Mouse (Mus musculus): ENCODE measurements at regions not wholly inside any gene's neighbourhood (a gene's known extent, or its start where the extent isn't known, plus 50 kb on each side); places are given as distances from the start of the nearest gene placed in this dataset.

- WGBS = 84% methylated on average over 3 of the region's 3 CpGs
- DNase-seq (ENCODE audit: low spot score) (no peak), ATAC-seq (ENCODE audit: low FRiP score) (no peak)
- Histone ChIP-seq H3K9me3 (ENCODE audit: control insufficient read depth, low read length) (no peaks in the 10 kb centered on the region), H3K4me3 (replicated peaks; ENCODE audit: low read length) (no peak overlapping the region), H3K36me3 (replicated peaks; ENCODE audit: control insufficient read depth, insufficient read depth) (no peaks in the 10 kb centered on the region), H3K4me1 (replicated peaks; ENCODE audit: control insufficient read depth, insufficient read depth, low read length) (no peaks in the 10 kb centered on the region), H3K9ac (no peak overlapping the region), H3K27ac (no peak overlapping the region), H3K27me3 (ENCODE audit: control insufficient read depth, insufficient read depth, low read length) (no peaks in the 10 kb centered on the region), H3K4me2 (replicated peaks) (no peak overlapping the region)
Measured at GRCm38 (mm10) chr3:66758141-66758540, 223.0 kb upstream of the Rsrc1 start.

- DNase-seq (ENCODE audit: low spot score) = no peak
- Histone ChIP-seq H3K27me3 (ENCODE audit: control insufficient read depth, insufficient read depth, low read length) (no peaks in the 10 kb centered on the region), H3K27ac (no peak overlapping the region), H3K4me1 (replicated peaks; ENCODE audit: control insufficient read depth, insufficient read depth, low read length) (no peaks in the 10 kb centered on the region), H3K4me2 (replicated peaks) (no peak overlapping the region), H3K4me3 (replicated peaks; ENCODE audit: low read length) (no peak overlapping the region), H3K9ac (no peak overlapping the region), H3K9me3 (ENCODE audit: control insufficient read depth, low read length) (no peaks in the 10 kb centered on the region), H3K36me3 (replicated peaks; ENCODE audit: control insufficient read depth, insufficient read depth) (no peaks in the 10 kb centered on the region)
- 88% methylated on average over 4 of the region's 4 CpGs for WGBS
- no peak for ATAC-seq (ENCODE audit: low FRiP score)
Measured at GRCm38 (mm10) chr3:66759841-66760240, 221.3 kb upstream of the Rsrc1 start.

GRCm38 (mm10) chr3:66762446-66762845, 218.7 kb upstream of the Rsrc1 start:
- no peak overlapping the region for H3K4me2 ChIP-seq (replicated peaks)
- no peaks in the 10 kb centered on the region for H3K9me3 ChIP-seq (ENCODE audit: control insufficient read depth, low read length)
- no peak for DNase-seq (ENCODE audit: low spot score)
- H3K4me1 ChIP-seq (replicated peaks; ENCODE audit: control insufficient read depth, insufficient read depth, low read length) = no peaks in the 10 kb centered on the region
- H3K9ac ChIP-seq = no peak overlapping the region
- no peak overlapping the region for H3K4me3 ChIP-seq (replicated peaks; ENCODE audit: low read length)
- H3K27me3 ChIP-seq (ENCODE audit: control insufficient read depth, insufficient read depth, low read length) = no peaks in the 10 kb centered on the region
- no peak for ATAC-seq (ENCODE audit: low FRiP score)
- H3K27ac ChIP-seq = no peak overlapping the region
- 96% methylated on average over 3 of the region's 3 CpGs for WGBS
- H3K36me3 ChIP-seq (replicated peaks; ENCODE audit: control insufficient read depth, insufficient read depth) = no peaks in the 10 kb centered on the region

GRCm38 (mm10) chr3:66797351-66798010, 183.7 kb upstream of the Rsrc1 start:
- Histone ChIP-seq H3K4me3 (replicated peaks; ENCODE audit: low read length) (no peak overlapping the region), H3K4me2 (replicated peaks) (peak overlapping the region; percentile 17; the same call in 1 of the 2 replicates), H3K9me3 (ENCODE audit: control insufficient read depth, low read length) (no peaks in the 10 kb centered on the region), H3K27me3 (ENCODE audit: control insufficient read depth, insufficient read depth, low read length) (no peaks in the 10 kb centered on the region), H3K36me3 (replicated peaks; ENCODE audit: control insufficient read depth, insufficient read depth) (no peaks in the 10 kb centered on the region), H3K9ac (no peak overlapping the region), H3K27ac (no peak overlapping the region), H3K4me1 (replicated peaks; ENCODE audit: control insufficient read depth, insufficient read depth, low read length) (peaks cover 7% of the 10 kb centered on the region; the same call in 1 of the 2 replicates)
- WGBS = 35% methylated on average over 12 of the region's 12 CpGs
- DNase-seq (ENCODE audit: low spot score) (peak; percentile 37), ATAC-seq (ENCODE audit: low FRiP score) (peak; percentile 68; the same call in 1 of the 2 replicates)

- Histone ChIP-seq H3K9ac (no peak overlapping the region), H3K4me1 (replicated peaks; ENCODE audit: control insufficient read depth, insufficient read depth, low read length) (peaks cover 7% of the 10 kb centered on the region; the same call in 1 of the 2 replicates), H3K27me3 (ENCODE audit: control insufficient read depth, insufficient read depth, low read length) (no peaks in the 10 kb centered on the region), H3K4me2 (replicated peaks) (no peak overlapping the region), H3K4me3 (replicated peaks; ENCODE audit: low read length) (no peak overlapping the region), H3K27ac (no peak overlapping the region), H3K36me3 (replicated peaks; ENCODE audit: control insufficient read depth, insufficient read depth) (no peaks in the 10 kb centered on the region), H3K9me3 (ENCODE audit: control insufficient read depth, low read length) (no peaks in the 10 kb centered on the region)
- WGBS = 81% methylated on average over 5 of the region's 5 CpGs
- no peak for ATAC-seq (ENCODE audit: low FRiP score)
- no peak for DNase-seq (ENCODE audit: low spot score)
Measured at GRCm38 (mm10) chr3:66798292-66798691, 182.9 kb upstream of the Rsrc1 start.

- Histone ChIP-seq H3K27ac (no peak overlapping the region), H3K36me3 (replicated peaks; ENCODE audit: control insufficient read depth, insufficient read depth) (no peaks in the 10 kb centered on the region), H3K27me3 (ENCODE audit: control insufficient read depth, insufficient read depth, low read length) (no peaks in the 10 kb centered on the region), H3K4me3 (replicated peaks; ENCODE audit: low read length) (no peak overlapping the region), H3K4me1 (replicated peaks; ENCODE audit: control insufficient read depth, insufficient read depth, low read length) (peaks cover 4% of the 10 kb centered on the region; the same call in 1 of the 2 replicates), H3K9me3 (ENCODE audit: control insufficient read depth, low read length) (no peaks in the 10 kb centered on the region), H3K4me2 (replicated peaks) (no peak overlapping the region), H3K9ac (no peak overlapping the region)
- no peak for ATAC-seq (ENCODE audit: low FRiP score)
- DNase-seq (ENCODE audit: low spot score) = no peak
- 88% methylated on average over 5 of the region's 5 CpGs for WGBS
Measured at GRCm38 (mm10) chr3:66802538-66802937, 178.7 kb upstream of the Rsrc1 start.

- Histone ChIP-seq H3K27me3 (ENCODE audit: control insufficient read depth, insufficient read depth, low read length) (no peaks in the 10 kb centered on the region), H3K27ac (no peak overlapping the region), H3K9ac (no peak overlapping the region), H3K4me1 (replicated peaks; ENCODE audit: control insufficient read depth, insufficient read depth, low read length) (no peaks in the 10 kb centered on the region), H3K9me3 (ENCODE audit: control insufficient read depth, low read length) (no peaks in the 10 kb centered on the region), H3K4me3 (replicated peaks; ENCODE audit: low read length) (no peak overlapping the region), H3K36me3 (replicated peaks; ENCODE audit: control insufficient read depth, insufficient read depth) (no peaks in the 10 kb centered on the region), H3K4me2 (replicated peaks) (no peak overlapping the region)
- ATAC-seq (ENCODE audit: low FRiP score) (no peak), DNase-seq (ENCODE audit: low spot score) (no peak)
- WGBS = 41% methylated on average over 1 of the region's 1 CpGs
Measured at GRCm38 (mm10) chr3:66806176-66806575, 175.0 kb upstream of the Rsrc1 start.

GRCm38 (mm10) chr3:66812686-66813445, 168.3 kb upstream of the Rsrc1 start:
- H3K4me2 ChIP-seq (replicated peaks) = no peak overlapping the region
- ATAC-seq (ENCODE audit: low FRiP score) (no peak), DNase-seq (ENCODE audit: low spot score) (peak; percentile 32)
- H3K36me3 ChIP-seq (replicated peaks; ENCODE audit: control insufficient read depth, insufficient read depth) = no peaks in the 10 kb centered on the region
- H3K9me3 ChIP-seq (ENCODE audit: control insufficient read depth, low read length) = no peaks in the 10 kb centered on the region
- no peak overlapping the region for H3K4me3 ChIP-seq (replicated peaks; ENCODE audit: low read length)
- no peak overlapping the region for H3K27ac ChIP-seq
- no peaks in the 10 kb centered on the region for H3K4me1 ChIP-seq (replicated peaks; ENCODE audit: control insufficient read depth, insufficient read depth, low read length)
- WGBS = 74% methylated on average over 5 of the region's 5 CpGs
- no peaks in the 10 kb centered on the region for H3K27me3 ChIP-seq (ENCODE audit: control insufficient read depth, insufficient read depth, low read length)
- H3K9ac ChIP-seq = no peak overlapping the region

- WGBS = 74% methylated on average over 3 of the region's 3 CpGs
- no peaks in the 10 kb centered on the region for H3K36me3 ChIP-seq (replicated peaks; ENCODE audit: control insufficient read depth, insufficient read depth)
- DNase-seq (ENCODE audit: low spot score) = no peak
Measured at GRCm38 (mm10) chr3:66825761-66826160, 155.4 kb upstream of the Rsrc1 start.

More at GRCm38 (mm10) chr3:66825761-66826160, 155.4 kb upstream of the Rsrc1 start:
- ATAC-seq (ENCODE audit: low FRiP score) = no peak
- H3K27me3 ChIP-seq (ENCODE audit: control insufficient read depth, insufficient read depth, low read length) = no peaks in the 10 kb centered on the region
- no peaks in the 10 kb centered on the region for H3K9me3 ChIP-seq (ENCODE audit: control insufficient read depth, low read length)
- H3K9ac ChIP-seq = no peak overlapping the region
- H3K27ac ChIP-seq = no peak overlapping the region
- H3K4me2 ChIP-seq (replicated peaks) = no peak overlapping the region
- no peak overlapping the region for H3K4me3 ChIP-seq (replicated peaks; ENCODE audit: low read length)
- no peaks in the 10 kb centered on the region for H3K4me1 ChIP-seq (replicated peaks; ENCODE audit: control insufficient read depth, insufficient read depth, low read length)

Measured in hindbrain, embryonic 14.5 days (tissue).